Mouse (Mus musculus): ENCODE measurements around the gene Setdb2.
A peak's percentile ranks its signal among the peaks of the same experiment; 100 is the strongest.
"Not testable (repeated sequence)": the region's sequence is repeated elsewhere in the genome, so short reads cannot be mapped to it uniquely, and the experiment has no call there.

Setdb2 gene

DNA sequence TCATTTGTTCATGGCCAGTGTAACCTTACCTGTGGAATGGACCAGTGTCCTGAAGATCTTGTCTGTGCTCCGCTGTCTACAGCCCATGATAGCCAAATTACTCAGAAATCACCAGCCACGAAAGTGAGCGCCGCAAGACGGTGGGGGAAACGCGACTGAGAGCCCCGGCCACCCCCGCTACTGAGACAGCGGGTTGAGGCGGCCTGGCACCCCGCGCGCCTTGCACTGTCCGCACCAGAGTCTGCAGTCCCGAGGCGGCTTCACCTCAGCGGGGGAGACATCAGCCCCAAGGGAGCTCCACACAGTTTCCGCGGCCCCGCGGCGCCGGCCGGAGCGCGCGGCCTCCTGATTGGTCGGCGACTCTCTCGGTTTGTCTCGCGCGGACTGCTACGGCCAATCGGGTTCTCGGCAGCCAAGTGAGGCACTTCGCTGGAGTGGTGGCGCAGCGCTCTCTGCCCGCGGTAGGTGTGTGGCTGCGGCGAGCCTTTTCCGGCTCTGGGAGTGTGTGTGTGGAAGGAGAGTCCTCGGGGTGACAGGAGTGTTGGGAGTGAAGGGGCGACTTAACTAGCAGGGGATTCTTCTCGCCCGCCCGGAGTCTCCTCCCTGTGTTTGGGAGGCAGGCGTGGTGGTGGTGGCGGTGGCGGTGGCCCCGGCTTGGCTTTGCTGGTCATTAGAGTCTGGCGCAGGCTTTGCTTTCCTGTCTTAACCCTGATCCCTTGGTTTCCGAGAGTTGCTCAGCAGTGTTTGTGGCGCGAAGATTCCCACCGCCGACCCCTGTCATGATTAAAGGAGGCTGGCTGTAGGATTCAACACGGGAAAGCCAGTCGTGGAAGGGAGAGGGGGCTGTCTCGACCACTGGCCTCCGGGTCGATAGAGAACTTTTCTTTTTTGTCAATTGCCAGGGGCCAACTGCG is at the start of gene Setdb2, which contains the start of gene Cab39l:
TSS of gene Setdb2 (minus strand) at position 327 of the 914 bp plus-strand sequence.
TSS of gene Cab39l (plus strand) at position 415 of the 914 bp plus-strand sequence.
- peak; percentile 97 for DNase-seq

DNA sequence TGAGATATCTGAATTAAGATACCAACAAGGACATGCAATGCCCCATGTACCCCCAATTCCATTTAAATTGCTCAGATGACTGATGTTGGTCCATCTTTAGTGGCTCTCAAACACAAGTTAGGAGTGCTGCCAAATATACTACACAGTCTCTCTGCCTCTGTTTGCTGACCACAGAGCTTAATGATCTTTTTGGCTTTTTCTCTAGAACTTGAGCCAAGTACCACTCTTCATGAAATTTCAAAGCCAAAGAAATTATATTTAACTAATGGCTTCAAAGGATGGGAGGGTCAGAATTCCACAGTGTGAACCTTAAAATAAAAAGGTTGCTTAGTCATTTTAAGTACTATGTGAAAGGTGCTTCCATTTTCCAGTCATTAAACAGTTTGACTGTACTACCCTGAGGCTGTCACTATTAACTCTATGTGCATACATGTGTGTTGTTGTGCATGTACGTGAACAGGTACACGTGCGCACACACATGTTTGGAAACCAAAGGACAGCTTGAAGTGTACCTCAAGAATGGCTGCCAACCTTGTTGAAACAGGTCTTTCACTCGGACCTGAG is 44.6 kb upstream of the Setdb2 start:
- DNase-seq: no peak

DNA sequence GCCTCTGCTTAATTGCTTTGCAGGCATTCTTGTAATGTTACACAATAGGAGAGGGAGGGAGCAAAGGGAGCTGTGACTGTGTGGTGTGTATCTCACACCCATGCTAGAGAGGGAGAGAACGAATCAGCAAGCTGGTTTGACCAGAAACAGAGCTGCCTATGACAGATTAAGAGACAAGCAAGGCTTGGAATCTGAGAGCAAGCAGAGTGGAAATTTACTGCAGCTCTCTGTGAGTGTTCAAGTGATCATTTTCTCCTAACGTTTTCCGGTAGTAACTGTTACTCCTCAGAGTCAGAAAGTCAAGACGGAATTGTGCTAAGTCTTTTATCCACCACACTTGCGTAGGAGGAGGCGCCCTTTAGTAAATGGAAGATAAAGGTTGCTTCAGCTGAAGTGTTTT is 38.0 kb upstream of the Setdb2 start:
- DNase-seq: peak; percentile 58

DNA sequence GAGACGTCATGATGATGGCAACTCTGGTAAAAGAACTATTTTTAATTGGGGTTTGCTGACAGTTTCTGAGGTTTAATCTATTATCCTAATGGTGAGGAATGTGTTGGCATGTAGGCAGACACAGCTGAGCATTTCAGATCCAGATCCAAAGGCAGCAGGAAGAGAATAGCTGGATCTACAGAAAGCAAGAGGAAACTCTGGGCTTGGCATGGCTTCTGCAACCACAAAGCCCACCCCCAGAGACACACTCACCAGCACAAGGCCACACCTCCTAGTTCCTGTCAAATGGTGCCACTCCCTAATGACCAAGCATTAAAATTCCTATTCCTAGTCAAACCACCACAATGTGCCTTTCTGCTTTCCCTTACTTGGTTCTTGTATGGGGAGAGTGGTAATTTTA is 30.1 kb upstream of the Setdb2 start:
- no peak for DNase-seq

DNA sequence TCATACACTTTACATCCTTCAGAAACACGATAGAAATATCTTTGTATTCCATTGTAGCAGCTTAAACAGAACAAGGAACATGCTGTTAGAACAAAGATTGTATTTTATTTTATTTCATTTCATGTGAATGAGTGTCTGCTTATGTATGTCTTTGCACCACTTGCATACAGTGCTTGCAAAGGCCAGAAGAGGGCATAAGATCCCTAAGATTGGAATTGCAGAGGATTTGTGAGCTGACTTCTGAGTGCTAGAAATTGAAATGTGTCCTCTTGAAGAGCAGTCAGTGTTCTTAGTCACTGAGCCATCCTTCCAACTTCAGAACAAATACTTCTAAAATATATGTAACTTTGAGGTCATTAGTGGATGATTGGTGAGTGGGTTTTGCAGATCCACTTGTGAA is 27.1 kb upstream of the Setdb2 start:
- DNase-seq: peak; percentile 38

DNA sequence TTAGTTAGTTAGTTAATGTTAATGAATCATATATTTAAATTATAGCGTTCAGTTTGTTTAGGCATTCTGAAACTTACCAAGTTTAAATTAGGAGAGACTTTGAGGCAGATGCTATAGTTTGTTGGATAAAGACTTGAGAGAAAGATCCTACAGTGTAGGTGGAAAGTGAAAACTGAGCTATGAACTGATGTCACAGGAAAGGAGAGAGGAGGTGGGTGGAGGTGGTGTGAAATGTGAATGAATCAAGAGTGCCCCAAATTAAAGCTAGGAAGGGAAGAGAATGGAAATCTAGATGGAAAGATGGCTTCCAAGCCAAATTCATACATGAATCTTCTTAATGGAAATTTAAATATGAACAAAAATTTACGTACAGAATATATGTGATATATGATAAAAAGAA is 25.8 kb upstream of the Setdb2 start:
- DNase-seq: no peak

DNA sequence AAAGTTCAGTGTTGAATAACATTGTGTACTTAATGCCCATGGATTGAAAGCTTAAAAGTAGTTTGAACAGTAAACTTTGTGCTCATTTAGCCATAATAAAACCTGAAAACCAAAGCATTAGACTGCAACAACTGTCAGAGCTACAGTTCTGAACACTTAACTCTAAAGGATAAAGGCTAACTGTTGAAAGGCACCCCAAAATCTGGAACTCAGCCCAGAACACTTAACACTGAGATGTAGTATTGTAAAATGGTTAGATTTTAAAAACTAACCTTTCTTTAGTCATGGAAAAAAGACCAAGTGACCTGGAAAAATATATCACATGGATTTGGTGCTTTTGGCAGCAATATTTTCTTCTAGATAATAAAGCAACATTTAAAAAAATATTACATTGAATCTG is 7.3 kb upstream of the Setdb2 start:
- peak; percentile 89 for DNase-seq

DNA sequence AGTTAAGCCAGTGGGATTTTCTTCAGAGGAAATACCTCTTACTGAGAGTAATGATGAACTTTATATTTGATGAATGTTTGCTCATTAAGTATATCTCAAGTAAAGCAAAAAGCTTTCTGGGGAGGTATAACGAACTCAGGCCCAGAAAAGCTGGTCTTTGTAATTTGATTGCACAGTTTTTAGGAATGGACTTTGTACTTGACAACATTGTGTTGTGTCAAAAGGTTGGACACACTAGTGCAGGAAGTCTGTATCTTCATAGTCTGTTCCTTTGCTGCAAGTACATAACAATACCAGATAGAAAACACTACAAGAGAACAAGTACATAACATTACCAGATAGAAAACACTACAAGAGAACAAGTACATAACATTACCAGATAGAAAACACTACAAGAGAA is 4.7 kb upstream of the Setdb2 start:
- DNase-seq: no peak

DNA sequence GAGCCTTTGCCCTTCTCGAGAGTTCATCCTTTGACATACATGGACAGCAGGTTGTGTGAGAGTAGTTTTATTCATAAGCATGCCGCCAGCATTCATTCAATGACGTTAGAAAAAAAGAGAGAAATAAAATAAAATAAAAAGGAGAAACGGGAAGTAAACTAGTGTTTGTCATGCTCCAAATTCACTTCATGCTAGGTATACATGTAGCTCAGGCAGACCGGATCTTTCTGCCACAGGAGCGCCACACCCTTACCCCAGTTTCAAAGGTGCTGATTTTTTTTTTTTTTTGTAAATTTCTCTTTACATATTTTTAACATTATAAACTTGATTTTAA is 755 bp upstream of the Setdb2 start:
- DNase-seq: no peak

DNA sequence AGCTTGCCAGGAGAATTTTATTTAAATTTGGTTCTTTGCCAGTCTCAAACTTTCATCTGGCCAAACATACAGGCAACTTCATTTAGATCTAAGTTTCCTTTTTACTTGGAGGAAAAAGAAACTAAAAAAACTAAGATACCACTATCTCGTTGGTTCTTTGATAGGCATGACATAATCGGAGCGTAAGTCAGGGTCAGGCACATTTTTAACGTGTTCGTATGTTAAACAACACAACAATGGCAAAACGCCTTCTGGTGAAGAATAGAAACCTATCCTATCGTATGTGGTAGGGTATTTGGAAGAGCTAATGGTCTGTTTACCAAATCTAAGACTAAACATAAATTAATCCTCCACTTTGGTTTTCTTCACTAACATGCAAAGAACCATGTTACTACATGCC is 645 bp downstream of the Setdb2 start:
- DNase-seq: no peak

DNA sequence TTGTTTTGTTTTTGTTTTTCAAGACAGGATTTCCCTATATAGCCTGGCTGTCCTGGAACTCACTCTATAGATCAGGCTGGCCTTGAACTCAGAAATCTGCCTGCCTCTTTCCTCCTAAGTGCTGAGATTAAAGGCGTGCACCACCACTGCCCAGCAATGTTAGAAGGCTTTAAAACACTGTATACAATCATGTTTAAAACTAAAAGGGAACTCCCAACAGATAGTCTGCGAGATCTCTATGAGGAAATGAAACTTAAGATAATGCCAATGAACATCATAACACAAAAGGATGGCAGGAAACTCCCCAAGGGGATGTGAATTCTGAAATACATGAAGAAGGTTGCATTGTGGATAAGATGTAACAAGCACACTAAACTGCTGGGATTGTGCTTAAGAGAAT is 2.2 kb downstream of the Setdb2 start:
- no peak for DNase-seq

DNA sequence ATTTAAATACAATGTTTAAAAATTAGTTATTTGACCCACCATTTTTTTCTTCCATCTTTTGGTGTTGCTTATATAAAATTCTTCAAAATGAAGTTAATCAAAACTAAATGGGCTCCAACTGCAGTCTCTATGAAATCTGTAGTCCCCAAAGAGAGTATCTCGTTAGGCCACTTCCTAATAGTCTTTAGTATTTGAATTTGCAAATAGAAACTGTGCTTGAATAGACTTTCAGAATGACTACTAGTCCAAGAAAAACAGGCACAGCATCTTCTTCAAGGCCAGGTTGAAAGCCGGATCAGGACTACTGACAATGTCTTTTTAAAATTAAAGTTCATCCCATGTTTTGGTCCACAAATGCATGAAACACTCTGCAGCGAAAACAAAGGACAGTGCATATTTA is 3.3 kb downstream of the Setdb2 start:
- DNase-seq: no peak

DNA sequence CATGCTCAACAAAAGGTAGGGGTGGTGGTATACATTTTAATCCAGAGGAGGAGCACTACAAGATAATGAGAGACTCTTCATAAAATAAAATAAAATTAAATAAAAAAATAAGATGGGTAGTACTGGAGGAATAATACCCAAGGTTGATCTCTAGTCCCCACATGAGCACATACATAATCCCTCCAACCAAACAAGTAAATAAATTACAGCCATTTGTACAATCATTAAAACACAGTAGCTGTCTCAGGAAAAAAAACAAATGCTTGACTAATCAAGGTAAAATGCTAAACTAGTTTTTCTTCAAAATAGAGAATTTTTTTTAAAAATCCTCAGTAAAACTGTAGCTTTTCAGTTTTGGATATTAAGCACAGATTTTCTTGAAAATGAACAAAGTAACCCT is 5.5 kb downstream of the Setdb2 start:
- peak; percentile 61 for DNase-seq

DNA sequence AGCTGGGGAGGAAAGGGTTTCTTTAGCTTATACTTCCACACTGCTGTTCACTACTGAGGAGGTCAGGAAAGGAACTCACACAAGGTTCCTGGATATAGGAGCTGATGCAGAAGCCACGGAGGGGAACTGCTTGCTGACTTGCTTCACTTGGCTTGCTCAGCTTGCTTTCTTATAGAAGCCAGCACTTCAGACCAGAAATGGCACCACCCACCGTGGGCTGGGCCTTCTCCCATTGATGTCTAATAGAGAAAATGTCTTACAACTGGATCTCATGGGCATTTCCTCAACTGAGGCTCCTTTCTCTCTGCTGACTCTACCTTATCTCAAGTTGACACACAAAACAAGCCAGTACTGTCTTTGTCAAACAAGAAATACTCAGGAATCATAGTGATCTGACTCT is 6.8 kb downstream of the Setdb2 start:
- no peak for DNase-seq

DNA sequence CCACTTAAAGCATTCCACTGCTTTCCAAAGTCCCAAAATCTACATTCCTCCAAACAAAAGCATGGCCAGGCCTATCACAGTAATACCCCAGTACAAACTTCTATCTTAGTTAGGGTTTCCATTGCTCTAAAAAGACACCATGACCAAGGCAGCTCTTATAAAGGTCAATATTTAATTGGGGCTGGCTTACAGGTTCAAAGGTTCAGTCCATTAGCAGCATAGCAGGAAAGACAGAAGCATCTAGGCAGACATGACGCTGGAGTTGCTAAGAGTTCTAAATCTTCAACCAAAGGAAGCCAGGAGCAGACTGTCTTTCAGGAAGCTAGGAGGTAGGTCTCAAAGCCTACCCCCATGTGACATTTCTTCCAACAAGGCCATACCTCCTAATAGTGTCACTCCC is 10.1 kb downstream of the Setdb2 start:
- DNase-seq: peak; percentile 76

DNA sequence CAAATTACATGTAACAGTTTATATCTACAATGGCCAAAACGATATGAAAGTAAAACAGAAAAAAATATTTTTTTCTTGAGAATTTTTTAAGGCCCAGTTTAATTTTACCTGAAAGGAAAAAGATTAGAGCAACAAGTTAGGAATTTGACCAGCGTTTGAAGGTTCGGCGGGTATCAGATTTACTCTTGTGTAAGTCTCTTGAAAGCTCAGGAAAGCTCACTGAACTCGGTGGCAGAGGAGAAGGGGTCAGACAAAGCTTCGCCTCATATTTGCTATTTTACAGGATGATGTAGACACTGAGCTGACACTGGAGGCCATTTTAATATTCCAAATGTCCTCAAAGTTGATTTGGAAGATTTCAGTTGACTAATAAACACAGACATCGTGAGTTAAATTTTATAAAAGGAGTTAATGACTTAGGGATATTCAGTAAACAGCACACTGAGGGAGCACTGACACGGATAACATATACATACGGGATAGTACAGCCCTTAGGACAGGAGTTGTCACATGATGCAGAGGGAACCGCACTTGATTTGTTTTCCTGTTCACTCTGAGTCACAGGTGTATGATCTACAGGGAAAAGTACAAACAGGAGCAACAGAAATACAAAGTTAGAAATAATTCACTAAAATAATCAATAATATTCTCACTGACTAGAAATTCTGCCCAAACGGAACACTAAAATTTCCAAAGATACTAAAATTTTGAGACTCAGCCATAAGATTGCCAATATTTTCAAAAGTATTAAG is 17.6 kb downstream of the Setdb2 start:
- no peak for DNase-seq

DNA sequence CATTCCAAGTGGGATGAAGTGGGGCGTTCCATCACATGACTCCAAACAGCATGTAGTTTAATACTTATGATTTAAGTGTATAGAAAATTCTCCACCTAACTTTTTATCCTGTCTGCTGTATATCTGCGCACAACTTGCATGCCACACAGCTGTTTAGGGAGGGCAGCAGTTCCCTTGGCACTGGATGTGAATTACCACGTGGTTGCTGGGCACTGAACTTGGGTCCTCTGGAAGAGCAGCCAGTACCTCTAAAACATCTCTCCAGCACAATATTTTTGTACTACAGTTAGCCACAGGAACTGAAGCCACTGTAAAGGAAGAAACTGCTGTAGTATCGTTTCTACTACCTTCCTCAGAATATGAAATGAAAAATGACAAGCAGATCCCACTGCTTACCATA is 22.5 kb downstream of the Setdb2 start:
- no peak for DNase-seq

DNA sequence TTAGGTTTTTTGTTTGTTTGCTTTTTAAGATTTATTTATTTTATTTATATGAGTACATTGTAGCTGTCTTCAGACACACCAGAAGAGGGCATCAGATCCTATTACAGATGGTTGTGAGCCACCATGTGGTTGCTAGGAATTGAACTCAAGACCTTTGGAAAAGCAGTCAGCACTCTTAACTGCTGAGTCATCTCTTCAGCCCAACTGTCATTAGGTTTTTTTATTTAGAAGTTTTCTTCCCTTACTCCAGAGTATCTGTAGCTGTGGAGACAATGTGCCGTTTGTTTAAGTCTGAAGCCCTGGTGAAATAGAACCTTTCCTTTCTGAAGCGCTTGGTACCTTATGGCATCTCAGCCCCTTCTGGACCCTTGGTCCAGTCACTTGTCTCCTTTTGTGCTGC is 25.7 kb downstream of the Setdb2 start:
- DNase-seq: not testable (repeated sequence)

DNA sequence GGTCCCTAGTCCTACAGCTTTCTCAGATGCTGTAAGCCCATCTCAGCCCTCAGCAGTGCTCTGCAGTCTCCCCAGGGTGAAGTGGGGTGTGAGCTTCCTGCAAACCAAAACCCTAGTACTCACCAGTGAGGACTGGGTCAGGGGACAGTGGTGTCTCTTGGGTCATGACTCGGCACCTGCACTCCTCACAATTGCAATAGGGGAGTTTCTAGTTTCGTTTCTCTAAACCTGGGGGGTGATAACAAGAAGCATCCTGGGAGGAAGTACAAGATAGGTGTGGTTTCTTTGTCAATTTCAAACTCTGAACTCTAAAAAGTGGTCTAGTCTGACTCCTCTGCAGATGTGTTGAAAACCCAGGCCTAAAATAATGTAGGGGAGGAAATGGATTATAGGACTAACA is 43.7 kb downstream of the Setdb2 start:
- DNase-seq: no peak

DNA sequence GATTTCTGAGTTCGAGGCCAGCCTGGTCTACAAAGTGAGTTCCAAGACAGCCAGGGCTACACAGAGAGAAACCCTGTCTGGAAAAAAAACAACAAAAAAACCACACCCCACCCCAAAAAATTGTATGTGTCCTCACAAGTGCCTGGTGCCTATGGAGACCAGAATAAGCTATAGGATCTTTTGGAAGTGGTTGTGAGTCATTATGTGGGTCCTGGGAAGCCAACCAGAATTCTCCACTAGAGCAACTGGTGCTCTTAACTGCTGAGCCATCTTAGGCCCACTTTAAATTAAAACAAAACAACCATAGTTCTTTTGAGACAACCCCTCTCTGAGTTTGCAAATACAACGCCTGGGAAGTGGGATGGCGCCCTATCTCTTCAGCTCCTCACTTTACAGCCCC is 45.4 kb downstream of the Setdb2 start, which contains the start of gene Phf11c:
TSS of gene Phf11c (minus strand) at position 101 of the 400 bp plus-strand sequence.
- DNase-seq: no peak

DNA sequence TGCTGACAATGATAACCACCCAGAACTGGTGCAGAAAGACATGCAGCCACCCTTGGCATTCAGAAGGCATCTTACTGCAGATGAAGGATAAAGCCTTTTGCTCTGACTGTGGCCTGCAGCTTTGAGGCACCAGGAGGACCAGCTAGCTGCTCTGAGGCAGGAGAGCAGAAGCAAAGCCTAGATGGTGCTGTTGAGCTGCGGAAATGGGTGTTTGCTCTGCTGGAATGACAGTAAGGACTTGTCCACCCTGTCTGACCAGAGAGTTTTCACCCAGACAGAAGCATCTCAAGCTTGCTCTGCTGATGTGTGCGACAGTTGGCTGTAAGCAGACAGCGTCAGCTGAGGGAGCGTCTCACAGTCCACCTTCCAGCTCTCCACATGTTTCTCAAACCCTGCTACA is 50.5 kb downstream of the Setdb2 start:
- peak; percentile 50 for DNase-seq

DNA sequence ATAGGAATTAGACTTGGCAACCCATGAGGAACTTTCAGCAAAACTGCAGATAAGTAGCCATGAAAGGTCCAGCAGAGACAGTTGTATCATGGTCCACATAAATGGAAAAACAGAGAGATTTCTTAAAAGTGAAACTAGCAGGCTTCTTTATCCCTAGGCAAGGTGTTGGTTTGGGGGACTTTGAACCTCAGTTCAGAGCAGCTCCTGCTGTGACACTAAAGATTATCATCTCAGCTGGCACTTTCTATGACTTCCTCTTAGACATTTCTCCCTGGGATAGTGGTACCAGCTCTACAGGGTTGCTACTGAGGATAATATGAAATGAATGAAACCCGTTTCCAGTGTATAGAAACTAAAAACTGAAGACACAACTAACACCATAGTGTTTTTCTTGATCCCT is 51.2 kb downstream of the Setdb2 start:
- no peak for DNase-seq

DNA sequence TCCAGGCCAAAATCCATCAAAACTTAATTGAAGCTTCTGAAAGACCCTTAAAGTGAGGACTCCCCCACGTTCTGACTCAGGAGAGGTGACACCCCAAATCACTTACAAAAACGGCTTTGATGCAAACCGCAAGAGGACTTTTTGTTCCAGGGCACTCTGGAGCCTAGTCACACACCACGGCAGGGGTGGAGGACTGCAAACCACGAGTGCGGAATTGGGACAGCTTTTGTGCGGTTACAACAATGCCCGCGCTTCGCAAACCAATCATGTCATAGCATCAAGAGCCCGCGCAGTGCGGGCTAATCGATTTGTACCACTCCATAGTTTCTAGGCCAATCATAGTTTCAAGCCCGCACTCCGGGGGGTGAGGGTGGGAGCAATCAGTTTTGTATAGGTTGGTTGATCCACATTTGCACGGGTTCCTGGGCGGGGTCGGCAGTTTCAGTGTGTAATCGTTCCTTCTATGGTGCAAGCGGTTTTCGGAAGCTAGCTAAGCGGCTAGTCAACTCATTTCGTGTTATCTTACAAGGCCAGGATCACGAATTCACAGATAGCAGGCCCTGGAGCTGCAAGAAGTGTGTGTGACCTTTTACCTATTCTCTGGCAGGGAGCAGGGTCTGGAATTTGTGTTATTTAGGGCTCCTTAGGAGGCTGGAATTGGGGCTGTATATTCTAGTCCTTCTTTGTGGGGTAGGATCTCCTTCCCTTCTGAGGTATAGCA is 70.2 kb downstream of the Setdb2 start:
- DNase-seq: no peak
